Mouse (Mus musculus) monocyte, adult 59 days (primary cell): ENCODE data around the gene Kat2a. TPM values are rescaled to one million over a fixed set of nuclear protein-coding genes. Genes with fewer than 3 reads are reported as not detected.

Experiments
- total RNA-seq, 2 experiments: library from RNA; stranded (reverse); gene quantifications; one replicate each; pipeline ENCODE4 v1.2.4; 2023

The Kat2a gene
- total RNA-seq = 10 to 100 TPM; 28.8 to 29.9 TPM

GRCm38 (mm10) chr11:100711783-100712615, at the start of gene Kat2a:
Gene Kat2a (minus strand): TSS chr11:100712465.

GRCm38 (mm10) chr11:100759611-100760233, 47.5 kb upstream of the Kat2a start, which contains the start of gene Kcnh4:
Gene Kcnh4 (minus strand): TSS chr11:100759942.

DNA sequence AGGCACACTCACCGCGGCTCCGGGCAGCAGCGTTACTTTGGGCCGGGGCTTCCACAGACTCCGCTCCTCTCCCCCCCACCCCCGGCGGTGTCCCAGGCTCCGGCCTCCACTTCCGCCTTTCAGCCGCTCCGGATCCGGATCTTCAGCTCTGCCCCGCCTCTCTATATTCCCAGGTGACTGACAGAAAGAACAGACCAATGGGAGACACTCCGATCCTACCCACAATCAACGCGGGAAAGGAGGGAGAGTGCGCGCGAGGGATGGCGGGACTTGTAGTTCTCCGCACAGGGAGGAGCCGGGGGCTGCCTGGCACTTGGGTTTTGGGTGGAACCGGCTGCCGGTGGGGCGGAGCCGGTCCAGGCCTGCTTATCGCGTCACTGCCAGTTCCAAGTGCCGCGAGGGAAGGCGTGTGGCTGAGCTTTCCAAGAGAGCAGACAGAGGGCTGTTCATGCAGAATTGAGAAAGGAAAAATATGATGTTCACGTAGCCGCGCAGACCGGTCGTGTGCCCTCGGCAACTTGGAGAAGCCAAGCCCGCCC, 25.9 kb upstream of the Kat2a start, which contains the start of gene Rab5c:
TSS of gene Rab5c (minus strand) at position 150 of the 539 bp plus-strand sequence.

GRCm38 (mm10) chr11:100713735-100714533, 1.7 kb upstream of the Kat2a start, which contains the start of gene Hspb9:
Gene Hspb9 (plus strand): TSS chr11:100713850.

DNA sequence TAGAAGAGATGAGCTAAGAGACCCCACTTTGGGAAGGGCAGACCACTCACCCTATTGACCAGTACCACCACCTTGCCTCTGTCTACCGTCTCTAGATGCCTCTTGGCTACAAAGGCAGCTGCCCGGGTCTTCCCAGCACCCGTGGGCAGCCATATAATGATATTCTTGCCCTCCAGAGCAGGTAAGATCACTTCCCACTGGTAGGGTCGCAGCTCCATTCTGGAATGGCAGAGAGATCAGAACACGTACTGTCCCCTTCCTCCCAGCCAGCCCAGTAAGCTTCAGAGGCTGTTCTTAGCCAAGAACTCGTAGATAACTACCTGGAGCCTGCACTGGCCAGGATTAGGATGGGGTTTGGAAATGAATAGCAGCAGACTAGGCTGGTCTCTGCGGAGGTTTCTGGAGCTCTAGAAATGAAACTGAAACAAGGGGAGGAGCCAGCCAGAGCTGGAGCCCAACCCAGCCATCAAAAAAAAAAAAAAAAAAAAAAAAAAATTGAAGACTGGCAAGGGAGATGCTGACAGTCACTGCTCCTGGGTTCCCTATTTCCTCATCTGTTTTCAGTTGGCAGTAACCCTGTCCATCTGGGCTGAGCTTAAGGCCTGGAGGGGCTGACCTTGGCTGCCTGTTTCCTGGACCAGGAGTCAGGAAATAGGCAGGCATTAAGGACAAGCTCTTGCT, 8.3 kb downstream of the Kat2a start, which contains the start of gene Dhx58:
TSS of gene Dhx58 (minus strand) at position 421 of the 681 bp plus-strand sequence.

GRCm38 (mm10) chr11:100692164-100692616, 20.1 kb downstream of the Kat2a start, which contains the start of gene Zfp385c:
Gene Zfp385c (minus strand): TSS chr11:100692455.

Other genes with a start within 250 kb of the Kat2a start
- 10 to 100 TPM; 14.6 to 16.6 TPM for gene Klhl11, start 239.7 kb downstream of the Kat2a start, total RNA-seq
- 100 to 1,000 TPM; 163 to 168 TPM for gene Acly, start 184.5 kb downstream of the Kat2a start, total RNA-seq
- under 1 TPM; 0.27 to 0.39 TPM for gene Ttc25, start 166.9 kb downstream of the Kat2a start, total RNA-seq
- 10 to 100 TPM; 24.0 to 27.3 TPM for gene Cnp, start 137.6 kb downstream of the Kat2a start, total RNA-seq
- 100 to 1,000 TPM; 104 to 119 TPM for gene Nkiras2, start 93.2 kb downstream of the Kat2a start, total RNA-seq
- 100 to 1,000 TPM; 248 to 252 TPM for gene Dnajc7, start 92.3 kb downstream of the Kat2a start, total RNA-seq
- under 1 TPM; 0.29 to 0.67 TPM for gene Zfp385c, start 20.0 kb downstream of the Kat2a start, total RNA-seq
- gene Dhx58, start 8.2 kb downstream of the Kat2a start, total RNA-seq = 10 to 100 TPM; 41.4 to 43.8 TPM
- not detected for gene Hspb9, start 1.4 kb upstream of the Kat2a start, total RNA-seq
- 100 to 1,000 TPM; 203 to 217 TPM for gene Rab5c, start 25.8 kb upstream of the Kat2a start, total RNA-seq
- under 1 TPM; 0.18 to 0.33 TPM for gene Kcnh4, start 47.5 kb upstream of the Kat2a start, total RNA-seq
- not detected for gene Hcrt, start 50.5 kb upstream of the Kat2a start, total RNA-seq
- 10 to 100 TPM in 1 of 2 experiments, 1 to 10 TPM in 1; 6.2 to 10.5 TPM for gene Ghdc, start 58.5 kb upstream of the Kat2a start, total RNA-seq
- 100 to 1,000 TPM; 118 to 127 TPM for gene Stat5b, start 138.3 kb upstream of the Kat2a start, total RNA-seq
- gene Stat5a, start 146.9 kb upstream of the Kat2a start, total RNA-seq = 10 to 100 TPM; 58.0 to 67.4 TPM
- gene Stat3, start 227.1 kb upstream of the Kat2a start, total RNA-seq = 100 to 1,000 TPM; 339 to 367 TPM